Mouse (Mus musculus): ENCODE measurements around the gene Col4a3bp.

- no peak for TF ChIP-seq CTCF (IDR thresholded peaks at IDR 0.05; ENCODE audit: borderline replicate concordance, extremely low read depth, insufficient read depth, insufficient read length)
- no peak for TF ChIP-seq POLR2A (IDR thresholded peaks at IDR 0.05; ENCODE audit: borderline replicate concordance, extremely low read depth, insufficient read depth, insufficient read length, poor library complexity, severe bottlenecking)
These were observed 13.6 kb upstream of the Col4a3bp start for GRCm38 (mm10) chr13:96528776-96529175.
